Mouse (Mus musculus) hindlimb bud, embryonic 11.5 days (tissue): Measurements from ENCODE around the gene Gtf2h4.

ENCODE experiments used
- DNase-seq: peaks from one replicate; pipeline ENCODE4 v3.0.0-alpha.2; 2012; ENCODE audit warnings: low read depth, low spot score; ENCODE audit errors: extremely low spot score

The Gtf2h4 gene

DNA sequence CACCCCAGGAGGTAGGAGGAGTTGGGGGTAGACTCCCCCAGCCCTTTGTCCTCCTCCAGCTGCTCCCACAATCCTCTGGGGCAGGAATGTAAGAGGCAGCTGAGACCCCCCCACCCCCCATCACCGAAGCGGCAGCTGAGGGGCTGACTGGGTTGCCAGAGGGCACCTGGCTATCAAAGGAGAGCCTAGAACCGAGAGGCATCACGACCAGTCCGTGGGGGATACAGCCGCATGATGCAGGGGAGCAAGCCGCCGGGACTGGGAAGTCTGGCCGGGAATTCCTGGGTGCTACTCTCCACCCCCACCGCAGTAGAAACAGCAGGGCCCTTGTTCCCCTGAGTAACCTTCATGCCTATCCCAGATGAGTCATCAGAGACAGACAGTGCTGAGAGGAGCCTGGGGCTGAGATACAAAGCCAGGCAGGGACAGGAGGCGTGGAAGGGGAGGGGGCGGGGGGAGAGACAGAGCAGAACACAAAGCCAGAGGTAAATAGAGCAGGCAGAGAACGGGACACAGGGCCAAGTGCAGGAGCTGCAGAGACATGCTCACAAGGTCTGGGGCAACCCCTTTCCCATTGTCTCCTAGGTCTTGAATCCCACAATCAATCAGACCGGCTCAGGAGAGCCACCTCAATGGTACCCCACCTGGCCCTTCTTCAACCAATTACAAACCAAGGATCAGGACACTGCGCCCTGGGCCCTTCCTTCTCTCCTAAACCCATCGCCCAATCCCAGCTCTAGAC lies 24.4 kb upstream of the Gtf2h4 start:
- no peak for DNase-seq

DNA sequence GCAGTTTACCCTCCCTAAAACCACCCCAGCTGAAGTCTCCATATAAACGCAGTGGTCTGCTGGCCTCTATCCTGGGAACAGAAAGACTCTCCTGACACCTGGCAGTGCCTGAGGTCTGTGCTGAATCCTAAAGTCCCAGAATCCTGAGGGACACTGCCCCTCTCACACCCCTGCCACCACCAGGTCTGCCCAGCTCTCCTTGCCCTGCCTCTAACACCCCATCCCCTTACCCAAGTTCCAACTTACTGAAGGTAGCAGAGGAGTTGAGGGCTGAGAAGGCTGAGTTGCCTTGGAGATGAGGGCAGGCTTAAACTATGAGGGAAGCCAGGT lies 23.9 kb upstream of the Gtf2h4 start:
- no peak for DNase-seq

- DNase-seq = no peak
These were observed 23.2 kb upstream of the Gtf2h4 start for GRCm38 (mm10) chr17:35696691-35697090.

DNA sequence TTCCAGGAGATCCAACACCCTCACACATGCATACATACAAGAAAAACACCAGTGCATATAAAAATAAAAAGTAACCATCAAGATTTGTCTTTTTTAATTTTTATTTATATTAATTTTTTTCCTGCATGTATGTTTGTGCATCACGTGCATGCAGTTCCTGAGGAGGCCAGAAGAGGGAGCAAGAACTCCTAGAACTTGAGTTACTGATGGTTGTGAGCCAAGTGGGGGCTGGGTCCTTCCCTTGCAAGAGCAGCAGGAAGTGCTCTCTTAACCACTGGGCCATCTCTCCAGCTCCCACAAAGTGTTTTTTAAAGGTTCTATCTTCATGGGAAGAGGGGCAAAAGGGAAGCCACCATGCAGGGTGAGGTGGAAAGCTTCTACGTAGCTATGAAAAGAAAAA lies 21.8 kb upstream of the Gtf2h4 start:
- no peak for DNase-seq

DNA sequence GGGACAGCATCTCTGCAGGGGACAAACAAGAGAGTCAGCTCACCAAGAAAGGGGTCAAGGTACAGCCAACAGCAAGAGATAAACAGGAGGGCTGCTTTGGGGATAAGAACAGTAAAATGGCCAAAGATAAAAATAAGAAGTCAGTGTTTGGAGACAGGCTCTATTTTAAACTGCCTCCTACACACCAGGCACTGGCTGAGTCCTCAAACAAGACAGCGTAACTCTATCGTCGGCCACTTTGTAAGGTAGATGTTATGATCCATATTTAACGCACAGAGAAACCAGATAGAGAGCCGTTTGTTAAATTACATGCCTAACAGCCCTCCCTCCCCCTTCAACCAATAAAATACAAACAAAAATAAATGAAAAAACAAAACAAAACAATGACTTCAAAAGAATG lies 20.4 kb upstream of the Gtf2h4 start:
- DNase-seq = no peak

- DNase-seq = no peak
These were observed 18.8 kb upstream of the Gtf2h4 start for GRCm38 (mm10) chr17:35692368-35692767.

DNA sequence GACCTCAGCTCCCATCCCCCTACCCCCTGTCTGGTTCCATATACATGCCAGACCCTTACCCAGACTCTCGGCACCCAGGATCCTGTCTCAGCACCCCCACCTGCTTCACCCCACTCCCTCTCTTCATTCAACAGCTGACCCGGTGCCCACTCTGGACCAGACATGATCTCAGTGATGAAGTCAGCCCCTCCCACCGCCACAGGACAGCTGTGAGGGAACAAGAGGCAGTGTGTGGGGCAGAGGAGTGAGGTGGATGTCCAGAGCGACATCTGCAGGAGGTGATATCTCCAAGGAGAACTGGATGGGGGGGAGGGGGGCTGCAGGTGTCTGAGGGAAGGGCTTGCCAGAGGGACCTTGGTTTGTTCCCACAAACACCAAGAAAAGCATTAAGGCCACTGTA lies 18.3 kb upstream of the Gtf2h4 start:
- DNase-seq = no peak

DNA sequence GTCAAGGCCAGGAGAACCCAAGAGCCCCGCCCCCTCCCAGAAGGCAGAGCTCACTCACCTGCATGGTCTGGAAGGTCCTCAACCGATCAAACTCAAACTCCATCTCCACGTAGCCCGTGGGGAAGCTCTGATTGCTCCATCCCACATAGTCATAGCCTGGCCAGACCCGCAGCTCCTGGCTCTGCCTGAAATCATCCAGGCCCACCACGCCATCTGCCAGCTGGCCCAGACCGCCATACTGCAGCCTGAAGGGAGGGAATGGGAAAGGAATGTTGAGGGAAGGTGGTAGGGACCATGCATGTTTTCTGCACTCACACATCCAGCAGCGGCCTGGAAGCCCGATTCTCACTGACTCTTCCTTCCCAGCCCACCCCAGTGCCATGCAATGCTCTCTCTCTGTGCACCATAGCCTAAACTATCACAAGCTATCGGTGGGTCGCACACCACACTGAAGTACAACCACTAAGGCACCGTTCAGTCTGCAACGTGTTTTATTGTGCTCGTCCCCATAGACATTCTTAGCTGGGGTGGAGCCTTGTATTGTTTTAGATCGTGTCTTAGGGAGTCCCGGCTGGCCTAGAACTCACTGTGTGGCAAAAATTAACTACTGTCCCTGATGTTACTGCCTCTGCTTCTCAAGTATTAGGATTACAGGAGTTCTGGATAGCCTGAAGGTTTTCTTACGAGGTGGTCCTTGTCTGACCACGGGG lies 16.6 kb upstream of the Gtf2h4 start:
- DNase-seq = no peak

DNA sequence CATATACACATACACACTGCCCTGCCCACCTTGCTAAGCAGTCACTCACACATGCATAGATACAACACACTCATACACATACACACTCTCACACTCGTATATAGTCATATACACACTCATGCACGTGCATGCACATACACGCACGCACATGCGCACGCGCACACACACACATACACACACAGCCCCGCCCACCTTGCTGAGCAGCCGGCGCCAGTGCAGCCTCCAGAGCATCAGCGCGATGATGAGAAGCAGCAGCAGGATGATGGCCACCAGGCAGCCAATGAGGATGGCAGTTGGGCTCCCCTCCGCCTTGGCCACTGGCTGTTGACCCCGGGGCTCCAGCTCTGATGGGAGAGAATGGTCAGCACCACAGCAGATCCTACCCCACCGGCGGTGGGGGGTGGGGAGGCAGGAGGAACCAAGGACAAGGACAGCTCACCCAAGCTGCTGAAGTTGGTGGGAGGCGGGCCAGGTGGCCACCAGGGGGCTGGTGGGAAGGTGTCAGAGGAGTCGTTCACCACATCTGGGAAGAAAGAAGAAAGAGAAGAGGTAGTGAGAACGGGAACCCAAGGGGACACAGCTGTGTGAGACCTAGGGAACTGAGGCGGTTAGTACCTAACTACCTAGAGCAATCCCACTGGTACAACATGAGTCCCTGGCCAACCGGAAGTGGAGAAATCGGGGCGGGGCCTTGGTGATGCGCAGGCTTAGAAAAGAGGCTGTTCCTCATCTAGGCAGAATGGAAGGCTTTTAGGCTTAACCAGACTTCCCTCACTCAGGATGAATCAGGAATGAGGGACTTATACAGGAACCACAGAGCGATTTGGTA lies 15.0 kb upstream of the Gtf2h4 start:
- no peak for DNase-seq

- DNase-seq = no peak
These were observed 11.5 kb upstream of the Gtf2h4 start for GRCm38 (mm10) chr17:35685061-35685460.

DNA sequence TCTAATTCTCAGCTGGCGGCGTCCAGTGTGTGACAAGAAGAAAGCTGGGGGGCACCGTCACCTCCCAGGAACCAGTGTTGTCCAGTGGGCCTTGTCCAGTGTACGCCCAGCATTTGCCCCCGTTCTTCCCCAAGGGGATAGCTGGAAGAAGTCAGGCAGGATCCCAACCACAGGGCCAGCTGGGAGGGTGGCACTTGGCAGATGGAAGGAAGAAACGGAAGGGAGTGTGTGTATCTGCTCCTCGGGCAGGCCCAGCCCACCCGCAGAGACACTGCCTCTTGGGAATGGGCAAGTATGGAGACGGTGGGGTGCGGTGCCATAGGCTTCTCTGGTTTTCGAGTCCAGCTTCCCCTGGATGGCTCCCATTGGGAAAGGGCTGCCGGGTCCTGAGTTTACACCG lies 8.4 kb upstream of the Gtf2h4 start:
- no peak for DNase-seq

- no peak for DNase-seq
These were observed 7.1 kb upstream of the Gtf2h4 start for GRCm38 (mm10) chr17:35680591-35680990.

- DNase-seq = no peak
These were observed 1.0 kb downstream of the Gtf2h4 start for GRCm38 (mm10) chr17:35672527-35672926.

DNA sequence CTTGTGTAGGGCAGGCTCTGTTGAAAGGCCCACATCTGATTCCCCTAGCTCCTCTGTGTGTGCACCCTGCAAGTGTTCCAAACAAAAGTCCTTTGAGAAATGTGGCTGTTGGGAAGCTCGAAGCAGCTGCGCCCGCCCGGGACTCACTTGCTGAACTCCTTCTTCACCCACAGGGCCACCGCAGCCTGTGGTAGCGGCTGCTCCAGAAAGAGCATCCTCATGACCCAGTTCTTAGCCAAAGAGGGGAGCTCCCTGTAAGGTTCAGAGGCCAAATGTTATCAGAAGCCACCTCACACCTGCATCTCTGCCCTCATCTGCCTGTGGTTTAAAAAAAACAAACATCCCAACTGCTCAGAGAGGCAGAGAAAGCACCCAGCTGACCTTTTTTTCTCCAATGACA lies 1.7 kb downstream of the Gtf2h4 start:
- DNase-seq = no peak

GRCm38 (mm10) chr17:35669731-35670130 lies 3.8 kb downstream of the Gtf2h4 start:
- DNase-seq = no peak

DNA sequence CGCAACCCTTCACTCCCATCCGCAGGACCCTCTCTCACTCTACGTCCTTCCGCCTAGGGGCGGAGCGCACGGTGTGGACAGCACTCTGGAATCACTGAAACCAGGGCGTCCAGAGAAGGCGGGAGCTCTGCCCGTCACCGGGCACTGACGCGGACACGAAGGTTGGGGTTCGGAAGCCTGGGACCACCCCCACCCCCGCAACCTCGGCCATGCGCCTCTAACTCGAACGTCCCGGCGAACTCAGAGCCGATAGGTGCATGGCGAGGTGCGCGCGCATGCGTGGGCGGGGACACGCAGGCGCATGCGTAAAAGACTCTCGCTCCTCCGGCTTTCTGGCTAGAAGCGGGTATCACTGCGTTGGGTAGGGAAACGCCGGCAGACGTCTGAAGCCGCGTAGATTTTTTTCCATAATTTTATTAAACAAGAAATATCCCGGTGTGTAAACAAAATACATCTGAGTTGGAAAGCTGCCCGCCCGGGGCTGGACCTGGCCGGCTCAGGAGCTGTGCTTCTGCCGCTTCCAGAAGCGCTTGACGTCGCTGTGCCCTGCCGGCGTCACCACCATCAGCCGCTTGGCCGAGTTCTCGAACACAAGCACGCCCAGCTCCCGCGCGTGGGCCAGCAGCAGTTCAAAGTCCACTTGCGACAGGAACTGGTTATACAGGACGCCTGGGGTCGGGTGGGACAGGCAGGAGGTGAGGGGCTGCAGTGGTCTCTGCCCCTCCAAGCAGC lies 6.0 kb downstream of the Gtf2h4 start, which contains the start of gene Vars2:
Vars2 (minus strand) TSS at position 259 of the 732 bp plus-strand sequence.
- DNase-seq = peak; percentile 88

- no peak for DNase-seq
These were observed 6.7 kb downstream of the Gtf2h4 start for GRCm38 (mm10) chr17:35666851-35667256.

- DNase-seq = no peak
These were observed 7.5 kb downstream of the Gtf2h4 start for GRCm38 (mm10) chr17:35665957-35666515.

GRCm38 (mm10) chr17:35653086-35653485 lies 20.5 kb downstream of the Gtf2h4 start:
- no peak for DNase-seq

GRCm38 (mm10) chr17:35649429-35649828 lies 24.1 kb downstream of the Gtf2h4 start:
- no peak for DNase-seq
